Mouse (Mus musculus) myocyte (in vitro differentiated cells): Measurements from ENCODE around the gene Tent4b.

Experiments
- E2F4 ChIP-seq: IDR thresholded peaks from one replicate; pipeline ENCODE4 v1.6.1; 2011; ENCODE audit warnings: mild to moderate bottlenecking, control low read depth, moderate library complexity; ENCODE audit not compliant: insufficient read depth
- MAX ChIP-seq: IDR thresholded peaks from one replicate; pipeline ENCODE4 v1.6.1; 2011; ENCODE audit warnings: low read depth, mild to moderate bottlenecking, control low read depth
- POLR2A ChIP-seq: IDR thresholded peaks from one replicate; pipeline ENCODE4 v1.6.1; 2011; ENCODE audit warnings: low read depth, mild to moderate bottlenecking, control low read depth, moderate library complexity; ENCODE audit not compliant: insufficient read length
- POLR2AphosphoS2 ChIP-seq: IDR thresholded peaks from one replicate; pipeline ENCODE4 v1.6.1; 2011; ENCODE audit warnings: low read depth, control low read depth; ENCODE audit not compliant: insufficient read length
- REST ChIP-seq: IDR thresholded peaks from one replicate; pipeline ENCODE4 v1.6.1; 2011; ENCODE audit warnings: mild to moderate bottlenecking, control low read depth, moderate library complexity; ENCODE audit not compliant: insufficient read depth, insufficient read length
- SRF ChIP-seq: IDR thresholded peaks from one replicate; pipeline ENCODE4 v1.6.1; 2011; ENCODE audit warnings: low read depth; ENCODE audit not compliant: control insufficient read depth, insufficient read length

- TF ChIP-seq POLR2AphosphoS2 (no peak), E2F4 (no peak), SRF (no peak), POLR2A (no peak), REST (no peak), MAX (no peak)
These were observed 86.7 kb downstream of the Tent4b start for GRCm38 (mm10) chr8:88285469-88286356.
